Mouse (Mus musculus): ENCODE measurements at regions not wholly inside any gene's neighbourhood (a gene's known extent, or its start where the extent isn't known, plus 50 kb on each side); places are given as distances from the start of the nearest gene placed in this dataset.
A peak's percentile ranks its signal among the peaks of the same experiment; 100 is the strongest.

DNA sequence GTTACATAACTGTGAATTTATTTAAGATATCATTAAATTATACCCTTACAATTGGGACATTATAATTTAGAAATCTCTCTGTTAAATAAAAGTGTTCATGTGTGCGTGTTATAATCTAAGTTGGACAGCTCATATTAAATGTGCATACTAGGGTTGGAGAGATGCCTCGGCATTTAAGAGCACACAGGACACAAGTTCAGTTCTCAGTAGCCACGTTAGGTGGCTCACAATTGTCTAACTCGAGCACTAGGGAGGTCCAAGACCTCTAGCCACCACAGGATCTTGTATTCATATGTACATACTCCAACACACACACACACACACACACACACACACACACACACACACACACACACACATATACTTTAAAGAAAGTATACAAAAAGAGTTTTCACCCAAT lies 56.0 kb downstream of the Foxf2 start:
- Histone ChIP-seq H3K27ac (replicated peaks; ENCODE audit: low read depth, low read length) (no peak overlapping the region), H3K9me3 (replicated peaks; ENCODE audit: control insufficient read depth, low read length) (no peaks in the 10 kb centered on the region), H3K4me3 (ENCODE audit: low read depth, low read length) (no peak overlapping the region), H3K36me3 (replicated peaks; ENCODE audit: control insufficient read depth, insufficient read depth, low read depth, low read length) (no peaks in the 10 kb centered on the region), H3K27me3 (ENCODE audit: control insufficient read depth, insufficient read depth, low read length) (no peaks in the 10 kb centered on the region), H3K4me1 (ENCODE audit: control insufficient read depth, insufficient read depth, low read length) (no peaks in the 10 kb centered on the region), H3K4me2 (ENCODE audit: low read depth, low read length) (no peak overlapping the region), H3K9ac (replicated peaks; ENCODE audit: low read length) (no peak overlapping the region)
- WGBS: 84% methylated on average over 4 of the region's 4 CpGs
- no peak for ATAC-seq (replicated peaks; ENCODE audit: insufficient number of reproducible peaks, low FRiP score, low TSS enrichment, low read depth)
- DNase-seq (ENCODE audit: low spot score): no peak

DNA sequence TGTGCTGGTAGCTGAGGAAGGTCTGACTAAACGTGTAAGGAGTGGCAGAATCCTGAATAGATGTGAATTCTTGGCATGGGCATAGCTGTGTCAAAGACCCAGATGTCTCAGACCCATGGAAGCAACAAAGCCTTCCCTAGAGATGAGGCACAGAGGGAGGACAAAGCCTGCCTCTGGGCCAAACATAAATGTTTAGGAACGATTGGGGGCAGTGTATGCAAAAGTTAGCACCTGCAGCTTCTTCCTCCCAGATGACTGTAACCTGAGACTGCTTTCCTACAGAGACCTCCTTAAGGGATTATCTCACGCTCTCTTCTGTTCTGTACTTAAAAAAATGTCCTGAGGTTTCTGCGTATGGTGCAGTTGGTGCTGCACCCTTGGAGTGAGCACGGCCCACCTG lies 57.7 kb downstream of the Foxf2 start:
- Histone ChIP-seq H3K4me2 (ENCODE audit: low read depth, low read length) (no peak overlapping the region), H3K9ac (replicated peaks; ENCODE audit: low read length) (no peak overlapping the region), H3K27me3 (ENCODE audit: control insufficient read depth, insufficient read depth, low read length) (no peaks in the 10 kb centered on the region), H3K4me3 (ENCODE audit: low read depth, low read length) (no peak overlapping the region), H3K27ac (replicated peaks; ENCODE audit: low read depth, low read length) (no peak overlapping the region), H3K4me1 (ENCODE audit: control insufficient read depth, insufficient read depth, low read length) (no peaks in the 10 kb centered on the region), H3K36me3 (replicated peaks; ENCODE audit: control insufficient read depth, insufficient read depth, low read depth, low read length) (no peaks in the 10 kb centered on the region), H3K9me3 (replicated peaks; ENCODE audit: control insufficient read depth, low read length) (no peaks in the 10 kb centered on the region)
- ATAC-seq (replicated peaks; ENCODE audit: insufficient number of reproducible peaks, low FRiP score, low TSS enrichment, low read depth) (no peak), DNase-seq (ENCODE audit: low spot score) (no peak)
- WGBS: 32% methylated on average over 5 of the region's 5 CpGs

DNA sequence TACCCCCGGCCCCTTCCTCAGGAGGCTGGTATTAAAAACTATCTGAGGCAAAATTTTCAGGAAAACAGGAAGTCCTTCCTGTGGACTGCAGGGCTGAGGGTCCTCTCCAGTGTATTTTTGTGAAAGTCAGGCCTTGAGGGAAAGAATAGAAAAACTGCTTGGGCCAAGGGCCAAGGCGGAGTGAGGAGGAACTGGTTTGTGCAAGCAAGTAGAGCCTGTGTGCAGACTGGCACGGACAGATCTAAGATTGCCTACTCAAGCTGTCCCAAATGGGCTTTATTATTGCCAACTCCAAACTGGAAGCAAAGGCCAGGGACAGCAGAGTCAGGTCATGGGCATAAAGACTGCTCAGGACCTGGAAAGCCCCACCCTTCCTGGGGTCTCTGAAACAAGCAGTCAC lies 62.9 kb downstream of the Foxf2 start:
- DNase-seq (ENCODE audit: low spot score) (no peak), ATAC-seq (replicated peaks; ENCODE audit: insufficient number of reproducible peaks, low FRiP score, low TSS enrichment, low read depth) (no peak)
- H3K36me3 ChIP-seq (replicated peaks; ENCODE audit: control insufficient read depth, insufficient read depth, low read depth, low read length): no peaks in the 10 kb centered on the region
- H3K27ac ChIP-seq (replicated peaks; ENCODE audit: low read depth, low read length): no peak overlapping the region
- H3K9ac ChIP-seq (replicated peaks; ENCODE audit: low read length): no peak overlapping the region
- no peak overlapping the region for H3K4me2 ChIP-seq (ENCODE audit: low read depth, low read length)
- H3K4me3 ChIP-seq (ENCODE audit: low read depth, low read length): no peak overlapping the region
- no peaks in the 10 kb centered on the region for H3K4me1 ChIP-seq (ENCODE audit: control insufficient read depth, insufficient read depth, low read length)
- H3K9me3 ChIP-seq (replicated peaks; ENCODE audit: control insufficient read depth, low read length): no peaks in the 10 kb centered on the region
- H3K27me3 ChIP-seq (ENCODE audit: control insufficient read depth, insufficient read depth, low read length): no peaks in the 10 kb centered on the region
- 85% methylated on average over 3 of the region's 3 CpGs for WGBS

DNA sequence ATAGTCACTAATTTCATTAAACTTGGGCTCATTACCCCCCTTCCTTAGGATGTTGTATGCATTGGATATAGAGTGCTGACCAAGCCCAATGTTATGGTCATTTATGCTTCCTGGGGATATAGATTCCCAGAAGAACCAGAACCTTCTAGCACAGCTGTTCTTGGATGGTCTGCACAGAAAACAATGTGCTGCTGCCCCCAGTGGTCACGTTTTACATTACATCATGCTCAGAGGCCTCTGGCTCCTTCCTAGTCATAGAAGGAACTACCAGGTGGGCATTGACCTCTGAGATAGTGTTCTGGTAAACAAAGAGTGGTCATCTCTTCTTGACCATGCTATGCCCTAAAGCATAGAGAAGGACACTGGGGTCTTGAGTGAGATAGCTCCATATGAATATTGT lies 63.7 kb downstream of the Foxf2 start:
- Histone ChIP-seq H3K4me3 (ENCODE audit: low read depth, low read length) (no peak overlapping the region), H3K9me3 (replicated peaks; ENCODE audit: control insufficient read depth, low read length) (no peaks in the 10 kb centered on the region), H3K4me2 (ENCODE audit: low read depth, low read length) (no peak overlapping the region), H3K27me3 (ENCODE audit: control insufficient read depth, insufficient read depth, low read length) (no peaks in the 10 kb centered on the region), H3K9ac (replicated peaks; ENCODE audit: low read length) (no peak overlapping the region), H3K4me1 (ENCODE audit: control insufficient read depth, insufficient read depth, low read length) (no peaks in the 10 kb centered on the region), H3K36me3 (replicated peaks; ENCODE audit: control insufficient read depth, insufficient read depth, low read depth, low read length) (no peaks in the 10 kb centered on the region), H3K27ac (replicated peaks; ENCODE audit: low read depth, low read length) (no peak overlapping the region)
- DNase-seq (ENCODE audit: low spot score) (peak; percentile 41), ATAC-seq (replicated peaks; ENCODE audit: insufficient number of reproducible peaks, low FRiP score, low TSS enrichment, low read depth) (no peak)
- 6% methylated on average over 1 of the region's 1 CpGs for WGBS

DNA sequence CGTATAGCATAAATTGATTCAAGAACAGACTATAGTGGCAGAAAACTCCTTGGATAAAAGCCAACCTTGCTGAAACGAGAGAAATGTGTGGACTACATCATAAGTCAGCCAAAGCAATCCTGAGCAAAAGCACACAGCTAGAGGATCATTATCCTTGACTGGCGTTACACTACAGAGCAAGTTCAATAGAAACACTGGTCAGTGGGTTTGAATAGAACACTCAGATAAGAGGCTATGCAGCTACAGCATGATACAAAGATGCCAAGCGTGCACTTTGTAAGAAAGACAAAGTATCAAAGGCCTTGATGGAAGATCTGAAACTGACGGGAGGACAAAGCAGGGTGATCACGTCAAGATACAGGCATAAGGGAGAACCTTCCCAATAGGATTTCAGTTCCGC lies 70.1 kb downstream of the Foxf2 start:
- no peak for DNase-seq (ENCODE audit: low spot score)
- no peaks in the 10 kb centered on the region for H3K9me3 ChIP-seq (replicated peaks; ENCODE audit: control insufficient read depth, low read length)
- no peaks in the 10 kb centered on the region for H3K36me3 ChIP-seq (replicated peaks; ENCODE audit: control insufficient read depth, insufficient read depth, low read depth, low read length)
- H3K9ac ChIP-seq (replicated peaks; ENCODE audit: low read length): no peak overlapping the region
- ATAC-seq (replicated peaks; ENCODE audit: insufficient number of reproducible peaks, low FRiP score, low TSS enrichment, low read depth): no peak
- no peak overlapping the region for H3K27ac ChIP-seq (replicated peaks; ENCODE audit: low read depth, low read length)
- no peaks in the 10 kb centered on the region for H3K27me3 ChIP-seq (ENCODE audit: control insufficient read depth, insufficient read depth, low read length)
- H3K4me1 ChIP-seq (ENCODE audit: control insufficient read depth, insufficient read depth, low read length): no peaks in the 10 kb centered on the region
- no peak overlapping the region for H3K4me3 ChIP-seq (ENCODE audit: low read depth, low read length)
- 77% methylated on average over 7 of the region's 7 CpGs for WGBS
- no peak overlapping the region for H3K4me2 ChIP-seq (ENCODE audit: low read depth, low read length)

DNA sequence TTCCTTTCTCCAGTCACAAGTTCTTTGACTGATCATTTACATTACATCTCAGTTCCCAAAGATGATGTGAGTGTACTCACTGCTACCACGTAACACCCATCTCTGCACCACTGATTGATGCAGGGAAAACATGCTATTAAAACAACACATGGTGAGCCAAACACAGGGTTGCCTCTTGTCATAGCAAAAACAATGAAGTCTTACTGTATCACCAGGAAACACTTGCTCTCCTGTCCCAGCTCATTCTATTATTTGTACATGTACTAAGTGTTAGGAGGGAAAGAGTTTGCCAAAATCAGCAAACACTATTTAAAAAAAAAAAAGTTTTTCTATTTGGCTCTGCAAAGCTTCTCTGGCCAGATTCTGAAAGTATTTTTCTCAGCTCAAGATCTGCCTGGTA lies 78.6 kb downstream of the Foxf2 start:
- Histone ChIP-seq H3K36me3 (replicated peaks; ENCODE audit: control insufficient read depth, insufficient read depth, low read depth, low read length) (no peaks in the 10 kb centered on the region), H3K27ac (replicated peaks; ENCODE audit: low read depth, low read length) (no peak overlapping the region), H3K4me3 (ENCODE audit: low read depth, low read length) (no peak overlapping the region), H3K4me1 (ENCODE audit: control insufficient read depth, insufficient read depth, low read length) (no peaks in the 10 kb centered on the region), H3K9ac (replicated peaks; ENCODE audit: low read length) (no peak overlapping the region), H3K27me3 (ENCODE audit: control insufficient read depth, insufficient read depth, low read length) (no peaks in the 10 kb centered on the region), H3K4me2 (ENCODE audit: low read depth, low read length) (no peak overlapping the region), H3K9me3 (replicated peaks; ENCODE audit: control insufficient read depth, low read length) (no peaks in the 10 kb centered on the region)
- no peak for ATAC-seq (replicated peaks; ENCODE audit: insufficient number of reproducible peaks, low FRiP score, low TSS enrichment, low read depth)
- WGBS: 91% methylated on average over 1 of the region's 1 CpGs
- no peak for DNase-seq (ENCODE audit: low spot score)

DNA sequence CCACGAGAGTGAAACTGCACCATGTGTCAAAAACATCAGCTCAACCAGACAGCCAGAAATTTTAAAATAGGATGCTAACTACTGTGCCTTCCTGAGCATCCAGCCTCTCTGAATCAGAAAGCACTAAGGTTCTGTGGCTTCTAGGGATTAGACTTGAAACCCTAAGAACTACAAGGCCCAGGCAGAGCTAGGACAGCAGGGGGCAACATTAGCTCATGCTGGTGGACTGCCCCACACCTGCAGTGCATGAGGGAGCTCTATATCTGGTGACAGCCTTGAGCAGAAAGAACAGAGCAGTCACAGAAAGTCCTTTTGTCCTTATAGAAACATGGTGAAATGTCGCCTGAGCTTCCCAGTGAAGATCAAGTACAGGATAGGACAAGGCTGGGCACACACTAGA lies 79.8 kb downstream of the Foxf2 start:
- no peak overlapping the region for H3K9ac ChIP-seq (replicated peaks; ENCODE audit: low read length)
- H3K4me3 ChIP-seq (ENCODE audit: low read depth, low read length): no peak overlapping the region
- H3K36me3 ChIP-seq (replicated peaks; ENCODE audit: control insufficient read depth, insufficient read depth, low read depth, low read length): no peaks in the 10 kb centered on the region
- no peak for ATAC-seq (replicated peaks; ENCODE audit: insufficient number of reproducible peaks, low FRiP score, low TSS enrichment, low read depth)
- H3K4me1 ChIP-seq (ENCODE audit: control insufficient read depth, insufficient read depth, low read length): no peaks in the 10 kb centered on the region
- H3K4me2 ChIP-seq (ENCODE audit: low read depth, low read length): no peak overlapping the region
- WGBS: 68% methylated on average over 2 of the region's 2 CpGs
- H3K27me3 ChIP-seq (ENCODE audit: control insufficient read depth, insufficient read depth, low read length): no peaks in the 10 kb centered on the region
- no peaks in the 10 kb centered on the region for H3K9me3 ChIP-seq (replicated peaks; ENCODE audit: control insufficient read depth, low read length)
- H3K27ac ChIP-seq (replicated peaks; ENCODE audit: low read depth, low read length): no peak overlapping the region
- DNase-seq (ENCODE audit: low spot score): peak; percentile 47

DNA sequence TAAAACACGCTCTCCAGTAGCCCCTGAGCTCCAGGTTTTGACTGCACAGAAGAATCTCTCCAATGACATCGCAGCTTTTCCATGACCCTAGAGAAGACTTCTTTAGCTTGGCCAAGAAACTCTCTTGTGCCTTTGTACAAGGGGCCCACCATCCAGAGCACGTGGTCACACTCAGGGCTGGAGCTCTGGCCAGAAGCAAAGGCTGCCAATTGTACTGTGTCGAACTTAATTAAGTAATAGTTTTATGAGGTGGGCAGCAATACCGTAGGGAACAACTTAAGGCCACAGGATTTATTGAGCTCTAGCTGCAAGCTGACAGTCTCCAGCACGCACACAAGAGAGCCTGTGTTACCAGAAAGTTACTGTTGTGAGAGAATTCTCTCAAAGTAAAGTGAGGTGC lies 85.1 kb downstream of the Foxf2 start:
- DNase-seq (ENCODE audit: low spot score): no peak
- no peaks in the 10 kb centered on the region for H3K9me3 ChIP-seq (replicated peaks; ENCODE audit: control insufficient read depth, low read length)

DNA sequence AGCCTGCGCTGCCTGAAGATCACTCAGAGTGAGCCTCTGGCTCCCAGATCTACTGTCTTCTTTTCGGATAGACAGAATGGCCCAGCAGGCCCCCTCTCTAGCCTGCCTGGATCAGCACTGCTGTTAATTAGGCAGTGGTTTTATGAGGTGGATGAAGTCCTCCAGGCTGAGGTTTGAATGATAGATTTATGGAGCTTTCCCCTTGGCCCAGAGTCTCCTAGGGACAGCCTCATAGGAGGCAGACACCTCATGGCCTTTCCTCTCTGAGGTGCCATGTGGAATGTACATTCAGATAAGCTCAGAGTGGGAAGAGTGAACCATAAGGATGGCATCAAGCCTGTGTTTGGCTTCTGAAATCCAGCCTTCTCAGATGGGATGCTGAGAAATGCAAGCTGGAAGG lies 90.1 kb downstream of the Foxf2 start:
- no peak overlapping the region for H3K4me2 ChIP-seq (ENCODE audit: low read depth, low read length)
- no peaks in the 10 kb centered on the region for H3K36me3 ChIP-seq (replicated peaks; ENCODE audit: control insufficient read depth, insufficient read depth, low read depth, low read length)
- no peaks in the 10 kb centered on the region for H3K27me3 ChIP-seq (ENCODE audit: control insufficient read depth, insufficient read depth, low read length)
- no peak overlapping the region for H3K27ac ChIP-seq (replicated peaks; ENCODE audit: low read depth, low read length)
- H3K4me3 ChIP-seq (ENCODE audit: low read depth, low read length): no peak overlapping the region
- no peaks in the 10 kb centered on the region for H3K9me3 ChIP-seq (replicated peaks; ENCODE audit: control insufficient read depth, low read length)
- H3K9ac ChIP-seq (replicated peaks; ENCODE audit: low read length): no peak overlapping the region
- ATAC-seq (replicated peaks; ENCODE audit: insufficient number of reproducible peaks, low FRiP score, low TSS enrichment, low read depth): no peak
- no peaks in the 10 kb centered on the region for H3K4me1 ChIP-seq (ENCODE audit: control insufficient read depth, insufficient read depth, low read length)
- WGBS: 67% methylated on average over 2 of the region's 2 CpGs
- no peak for DNase-seq (ENCODE audit: low spot score)

More for the DNA sequence above, 85.1 kb downstream of the Foxf2 start:
- no peak for ATAC-seq (replicated peaks; ENCODE audit: insufficient number of reproducible peaks, low FRiP score, low TSS enrichment, low read depth)
- no peak overlapping the region for H3K27ac ChIP-seq (replicated peaks; ENCODE audit: low read depth, low read length)
- no peak overlapping the region for H3K4me3 ChIP-seq (ENCODE audit: low read depth, low read length)
- H3K36me3 ChIP-seq (replicated peaks; ENCODE audit: control insufficient read depth, insufficient read depth, low read depth, low read length): no peaks in the 10 kb centered on the region
- 75% methylated on average over 6 of the region's 6 CpGs for WGBS
- H3K9ac ChIP-seq (replicated peaks; ENCODE audit: low read length): no peak overlapping the region
- no peak overlapping the region for H3K4me2 ChIP-seq (ENCODE audit: low read depth, low read length)
- H3K27me3 ChIP-seq (ENCODE audit: control insufficient read depth, insufficient read depth, low read length): no peaks in the 10 kb centered on the region
- H3K4me1 ChIP-seq (ENCODE audit: control insufficient read depth, insufficient read depth, low read length): no peaks in the 10 kb centered on the region

Measured in embryonic facial prominence, embryonic 11.5 days (tissue).